Mouse (Mus musculus) CH12.LX (cell line): ENCODE measurements around the gene Gtf3c3. TPM values are rescaled to one million over a fixed set of nuclear protein-coding genes. Genes with fewer than 3 reads are reported as not detected.

ENCODE experiments used
- DNase-seq: peaks from one replicate; pipeline ENCODE4 v3.0.0-alpha.2; 2013; ENCODE audit errors: extremely low read depth
- H3K27ac ChIP-seq: 2 replicates; pipeline ENCODE4 v1.5.1; 2012; ENCODE audit warnings: low read depth, mild to moderate bottlenecking, control low read depth, moderate library complexity; ENCODE audit not compliant: insufficient read depth
- H3K27me3 ChIP-seq: replicated peaks from 2 replicates; pipeline ENCODE3; 2012; ENCODE audit warnings: inconsistent platforms
- H3K36me3 ChIP-seq, 2 experiments: replicated peaks in 1 of 2; 2 replicates each; pipeline versions ENCODE3 to v1.6.1; 2012; ENCODE audit warnings: inconsistent platforms in 1 of 2, low read length in 1 of 2, mild to moderate bottlenecking in 1 of 2, mixed read lengths in 1 of 2, moderate library complexity in 1 of 2; ENCODE audit not compliant: control insufficient read depth in 1 of 2, insufficient read depth in 1 of 2
- H3K4me1 ChIP-seq, 2 experiments: 2 replicates each; pipeline ENCODE4 v1.6.1; 2012; ENCODE audit warnings: inconsistent platforms in 1 of 2, moderate library complexity in 1 of 2; ENCODE audit not compliant: insufficient read depth in 2 of 2, control insufficient read depth in 1 of 2
- H3K4me2 ChIP-seq: 2 replicates; pipeline ENCODE4 v1.6.1; 2012; ENCODE audit warnings: low read depth, mild to moderate bottlenecking, control low read depth; ENCODE audit not compliant: poor library complexity, insufficient read depth, severe bottlenecking
- H3K4me3 ChIP-seq, 3 experiments: fragments of 150-350 bp in 1 of 3; sonication (generic) in 1 of 3; replicated peaks in 1 of 3; 2 replicates each; pipeline versions ENCODE3 to v1.5.1; 2011 to 2012; ENCODE audit warnings: low read depth in 2 of 3, low read length in 2 of 3, mild to moderate bottlenecking in 2 of 3, moderate library complexity in 2 of 3, control low read depth in 1 of 3, improper control_type of control experiment in 1 of 3, inconsistent platforms in 1 of 3, mixed read lengths in 1 of 3; ENCODE audit not compliant: poor library complexity in 1 of 3
- H3K79me2 ChIP-seq: replicated peaks from 2 replicates; pipeline ENCODE4 v1.6.1; 2012; ENCODE audit warnings: mild to moderate bottlenecking, moderate library complexity; ENCODE audit not compliant: control insufficient read depth, poor library complexity, insufficient read depth, severe bottlenecking; ENCODE audit errors: extremely low read depth
- H3K9ac ChIP-seq: 2 replicates; pipeline ENCODE4 v1.6.1; 2012; ENCODE audit warnings: low read depth, mild to moderate bottlenecking, control low read depth, moderate library complexity; ENCODE audit not compliant: insufficient read depth
- H3K9me3 ChIP-seq: replicated peaks from 2 replicates; pipeline ENCODE3; 2012; ENCODE audit warnings: low read length, inconsistent platforms, mixed read lengths
- BHLHE40 ChIP-seq: IDR thresholded peaks from 2 replicates; pipeline ENCODE4 v1.6.1; 2011; ENCODE audit warnings: mild to moderate bottlenecking, low read depth, low read length, improper control_type of control experiment
- CHD2 ChIP-seq: IDR thresholded peaks from 2 replicates; pipeline ENCODE4 v1.6.1; 2011; ENCODE audit warnings: low read length, improper control_type of control experiment
- E2F4 ChIP-seq: IDR thresholded peaks from 2 replicates; pipeline ENCODE4 v1.6.1; 2011; ENCODE audit warnings: low read depth, low read length, improper control_type of control experiment; ENCODE audit not compliant: insufficient replicate concordance
- ELF1 ChIP-seq: IDR thresholded peaks from 2 replicates; pipeline ENCODE4 v1.6.1; 2014; ENCODE audit warnings: low read depth, mild to moderate bottlenecking, inconsistent platforms, low read length, improper control_type of control experiment
- ETS1 ChIP-seq: conservative IDR thresholded peaks from 2 replicates; pipeline ENCODE4 v1.6.1; 2012; ENCODE audit warnings: low read depth, mild to moderate bottlenecking, inconsistent platforms, low read length, improper control_type of control experiment, moderate library complexity
- GABPA ChIP-seq: IDR thresholded peaks from 2 replicates; pipeline ENCODE4 v1.6.1; 2012; ENCODE audit warnings: low read depth, low read length, improper control_type of control experiment, inconsistent platforms; ENCODE audit not compliant: insufficient replicate concordance
- HCFC1 ChIP-seq: IDR thresholded peaks from 2 replicates; pipeline ENCODE4 v1.6.1; 2012; ENCODE audit warnings: low read depth, mild to moderate bottlenecking, inconsistent platforms, low read length, improper control_type of control experiment
- JUN ChIP-seq: IDR thresholded peaks from 2 replicates; pipeline ENCODE4 v1.6.1; 2011; ENCODE audit warnings: low read depth, mild to moderate bottlenecking, low read length, improper control_type of control experiment, moderate library complexity; ENCODE audit not compliant: insufficient read depth
- KAT2A ChIP-seq: IDR thresholded peaks from 2 replicates; pipeline ENCODE4 v1.6.1; 2012; ENCODE audit warnings: low read length, improper control_type of control experiment, inconsistent platforms; ENCODE audit not compliant: insufficient replicate concordance
- MAFK ChIP-seq: IDR thresholded peaks from 2 replicates; pipeline ENCODE4 v1.6.1; 2011; ENCODE audit warnings: low read length, improper control_type of control experiment; ENCODE audit not compliant: insufficient replicate concordance
- MAX ChIP-seq: IDR thresholded peaks from 2 replicates; pipeline ENCODE4 v1.6.1; 2011; ENCODE audit warnings: low read length, improper control_type of control experiment
- MAZ ChIP-seq: IDR thresholded peaks from 2 replicates; pipeline ENCODE4 v1.6.1; 2012; ENCODE audit warnings: low read depth, mild to moderate bottlenecking, inconsistent platforms, low read length, improper control_type of control experiment, moderate library complexity
- MEF2A ChIP-seq: IDR thresholded peaks from 2 replicates; pipeline ENCODE4 v1.6.1; 2014; ENCODE audit warnings: low read depth, mild to moderate bottlenecking, inconsistent platforms, low read length, improper control_type of control experiment, borderline replicate concordance
- MXI1 ChIP-seq: IDR thresholded peaks from 2 replicates; pipeline ENCODE4 v1.6.1; 2011; ENCODE audit warnings: mild to moderate bottlenecking, low read depth, low read length, improper control_type of control experiment
- NELFE ChIP-seq: IDR thresholded peaks from 2 replicates; pipeline ENCODE4 v1.6.1; 2011; ENCODE audit warnings: low read depth, low read length, improper control_type of control experiment
- NRF1 ChIP-seq: IDR thresholded peaks from 2 replicates; pipeline ENCODE4 v1.6.1; 2014; ENCODE audit warnings: low read depth, mild to moderate bottlenecking, inconsistent platforms, low read length, improper control_type of control experiment, moderate library complexity
- POLR2A ChIP-seq: IDR thresholded peaks from 2 replicates; pipeline ENCODE4 v1.6.1; 2011; ENCODE audit warnings: low read depth, mild to moderate bottlenecking, improper control_type of control experiment, low read length
- RAD21 ChIP-seq: IDR thresholded peaks from 2 replicates; pipeline ENCODE4 v1.6.1; 2011; ENCODE audit warnings: low read depth, mild to moderate bottlenecking, low read length, improper control_type of control experiment, moderate library complexity
- RCOR1 ChIP-seq: conservative IDR thresholded peaks from 2 replicates; pipeline ENCODE4 v1.6.1; 2012; ENCODE audit warnings: low read depth, mild to moderate bottlenecking, inconsistent platforms, low read length, improper control_type of control experiment
- SIN3A ChIP-seq: IDR thresholded peaks from 2 replicates; pipeline ENCODE4 v1.6.1; 2012; ENCODE audit warnings: low read length, improper control_type of control experiment, inconsistent platforms
- SMC3 ChIP-seq: IDR thresholded peaks from 2 replicates; pipeline ENCODE4 v1.6.1; 2011; ENCODE audit warnings: low read depth, low read length, improper control_type of control experiment
- TBP ChIP-seq: conservative IDR thresholded peaks from 2 replicates; pipeline ENCODE4 v1.6.1; 2011; ENCODE audit warnings: low read depth, low read length, improper control_type of control experiment
- TCF12 ChIP-seq: IDR thresholded peaks from 2 replicates; pipeline ENCODE4 v1.6.1; 2014; ENCODE audit warnings: low read depth, mild to moderate bottlenecking, inconsistent platforms, low read length, improper control_type of control experiment
- UBTF ChIP-seq: IDR thresholded peaks from 2 replicates; pipeline ENCODE4 v1.6.1; 2012; ENCODE audit warnings: low read depth, mild to moderate bottlenecking, inconsistent platforms, low read length, improper control_type of control experiment, moderate library complexity
- USF1 ChIP-seq: IDR thresholded peaks from 2 replicates; pipeline ENCODE4 v1.6.1; 2014; ENCODE audit warnings: low read depth, mild to moderate bottlenecking, inconsistent platforms, low read length, improper control_type of control experiment
- USF2 ChIP-seq: conservative IDR thresholded peaks from 2 replicates; pipeline ENCODE4 v1.6.1; 2011; ENCODE audit warnings: low read depth, low read length, improper control_type of control experiment
- ZC3H11A ChIP-seq: IDR thresholded peaks from 2 replicates; pipeline ENCODE4 v1.6.1; 2012; ENCODE audit warnings: low read depth, mild to moderate bottlenecking, inconsistent platforms, low read length, improper control_type of control experiment
- ZKSCAN1 ChIP-seq: IDR thresholded peaks from 2 replicates; pipeline ENCODE4 v1.6.1; 2012; ENCODE audit warnings: low read depth, inconsistent platforms, low read length, improper control_type of control experiment, borderline replicate concordance
- ZMIZ1 ChIP-seq: IDR thresholded peaks from 2 replicates; pipeline ENCODE4 v1.6.1; 2012; ENCODE audit warnings: low read depth, mild to moderate bottlenecking, inconsistent platforms, low read length, improper control_type of control experiment
- dilution Hi-C: fragments of 300-500 bp; cut with MboI; formaldehyde crosslinking; loops from 2 replicates; pipeline ENCODE4 v1.14.3; 2020; ENCODE audit warnings: low sequenced_read_pairs; ENCODE audit not compliant: extremely low pct_unique_long_range_greater_than_20kb, extremely low pct_ligation_motif_present
- in situ Hi-C: fragments of 300-500 bp; cut with MboI; formaldehyde crosslinking; loops from 3 replicates; pipeline ENCODE4 v1.14.3; 2019; ENCODE audit warnings: low sequenced_read_pairs, low pct_ligation_motif_present, low pct_unique_long_range_greater_than_20kb, mixed read lengths
- polyA plus RNA-seq: library from polyadenylated mRNA; unstranded; fragments of >175 nt; gene quantifications from 2 replicates; pipeline ENCODE4 v1.2.1, GENCODE M21; 2012; ENCODE audit warnings: low read depth; ENCODE audit not compliant: insufficient read length
- total RNA-seq, 2 experiments: library from RNA; depleted of rRNA; stranded (reverse); fragments of 300-350 nt in 1 of 2; fragments of >200 nt in 1 of 2; gene quantifications; 2 replicates each; pipeline ENCODE4 v1.2.3; 2012 to 2014

Gene Gtf3c3
- total and polyA plus RNA-seq, 3 experiments, result 13.4 to 28.3 (median 15.9) TPM

- H3K4me3 ChIP-seq, result no peak overlapping the region
- peaks cover 1 to 10% of the 10 kb centered on the region in 2 experiments for H3K36me3 ChIP-seq
- dilution Hi-C loops, result no loop called here
- no peak overlapping the region for H3K27ac ChIP-seq
- in situ Hi-C loops, result no loop called here
- H3K9me3 ChIP-seq, result no peaks in the 10 kb centered on the region
- H3K27me3 ChIP-seq, result no peaks in the 10 kb centered on the region
- TF ChIP-seq SMC3 (no peak), TCF12 (no peak), UBTF (no peak), MXI1 (no peak), NRF1 (no peak), MAZ (no peak), E2F4 (no peak), MAFK (no peak), RCOR1 (no peak), ZMIZ1 (no peak), ELF1 (no peak), MAX (no peak), USF1 (no peak), GABPA (no peak), HCFC1 (no peak), POLR2A (no peak), ZKSCAN1 (no peak), MEF2A (no peak), ZC3H11A (no peak)
- no peak for DNase-seq
- H3K79me2 ChIP-seq, result no peaks in the 10 kb centered on the region
- no peak overlapping the region for H3K4me2 ChIP-seq
- H3K9ac ChIP-seq, result no peak overlapping the region
- H3K4me1 ChIP-seq, result peaks cover 0 to 5% of the 10 kb centered on the region in 2 experiments; a peak in 1 of 4 replicates
Measured at GRCm38 (mm10) chr1:54377506-54378051, 61.2 kb downstream of the Gtf3c3 start.

GRCm38 (mm10) chr1:54356566-54356965 lies 82.2 kb downstream of the Gtf3c3 start:
- Histone ChIP-seq H3K9ac (no peak overlapping the region), H3K4me3 (no peak overlapping the region), H3K27me3 (no peaks in the 10 kb centered on the region), H3K27ac (no peak overlapping the region), H3K36me3 (no peaks in the 10 kb centered on the region), H3K9me3 (no peaks in the 10 kb centered on the region), H3K79me2 (no peaks in the 10 kb centered on the region), H3K4me1 (no peaks in the 10 kb centered on the region), H3K4me2 (no peak overlapping the region)
- DNase-seq, result no peak
- dilution Hi-C loops, result no loop called here
- in situ Hi-C loops, result no loop called here
- TF ChIP-seq UBTF (no peak), TBP (no peak), MAZ (no peak), SIN3A (no peak), GABPA (no peak), CHD2 (no peak), RAD21 (no peak), NRF1 (no peak), SMC3 (no peak), KAT2A (no peak), ELF1 (no peak), BHLHE40 (no peak), RCOR1 (no peak), JUN (no peak), ZC3H11A (no peak), NELFE (no peak), ETS1 (no peak), HCFC1 (no peak), USF2 (no peak)
- TF ChIP-seq, all 38 proteins: peak for 0
